Mouse (Mus musculus): ENCODE results near the gene C530008M17Rik. TPM values are rescaled to one million over a fixed set of nuclear protein-coding genes. Genes with fewer than 3 reads are reported as not detected.

Gene C530008M17Rik
- total and polyA plus RNA-seq, 3 experiments, result 3.2 to 10.6 TPM; not detected in 1

GRCm38 (mm10) chr5:76868693-76869286, 212.5 kb downstream of the C530008M17Rik start:
- Histone ChIP-seq H3K4me3 (ENCODE audit: control insufficient read depth in 1 of 2, insufficient read depth in 1 of 2, low read depth in 2 of 2, low read length in 2 of 2) (no peak overlapping the region), H3K27me3 (ENCODE audit: control insufficient read depth in 1 of 2, insufficient read depth in 2 of 2, low read length in 2 of 2) (no peaks in the 10 kb centered on the region), H3K79me2 (ENCODE audit: control insufficient read depth, insufficient read depth, low read length, poor library complexity) (no peaks in the 10 kb centered on the region), H3K36me3 (ENCODE audit: control insufficient read depth in 1 of 2, insufficient read depth in 2 of 2, low read length in 2 of 2) (no peaks in the 10 kb centered on the region), H3K4me1 (ENCODE audit: control insufficient read depth in 1 of 2, insufficient read depth in 2 of 2, low read length in 2 of 2) (no peaks in the 10 kb centered on the region), H3K9me3 (replicated peaks; ENCODE audit: insufficient read depth, low read length) (no peaks in the 10 kb centered on the region), H3K9ac (ENCODE audit: control insufficient read depth, low read depth, low read length, poor library complexity, severe bottlenecking) (no peak overlapping the region), H3K27ac (ENCODE audit: control insufficient read depth, low read depth, low read length) (no peak overlapping the region)
- TF ChIP-seq JUND (IDR thresholded peaks at IDR 0.05; ENCODE audit: low read depth, low read length), result no peak
- no peak for TF ChIP-seq RCOR1 (IDR thresholded peaks at IDR 0.05; ENCODE audit: low read depth, low read length)
- TF ChIP-seq CHD2 (IDR thresholded peaks at IDR 0.05; ENCODE audit: low read length), result no peak
- TF ChIP-seq MEF2A (IDR thresholded peaks at IDR 0.05; ENCODE audit: extremely low read depth, insufficient replicate concordance, low read depth, low read length, poor library complexity, severe bottlenecking), result no peak
- no peak for TF ChIP-seq MAZ (IDR thresholded peaks at IDR 0.05; ENCODE audit: low read depth, low read length)
- TF ChIP-seq ZC3H11A (IDR thresholded peaks at IDR 0.05; ENCODE audit: low read depth, low read length), result no peak
- TF ChIP-seq BHLHE40 (IDR thresholded peaks at IDR 0.05; ENCODE audit: borderline replicate concordance, low read depth, low read length), result no peak
- TF ChIP-seq POLR2A (IDR thresholded peaks at IDR 0.05; ENCODE audit: control insufficient read depth in 1 of 2, insufficient read depth in 1 of 2, low read depth in 1 of 2, low read length in 2 of 2, poor library complexity in 1 of 2), result no peak
- no peak for TF ChIP-seq USF2 (IDR thresholded peaks at IDR 0.05; ENCODE audit: borderline replicate concordance in 1 of 2, insufficient read depth in 1 of 2, low read depth in 1 of 2, low read length in 2 of 2)
- TF ChIP-seq ETS1 (IDR thresholded peaks at IDR 0.05; ENCODE audit: low read depth, low read length), result no peak
- TF ChIP-seq ZMIZ1 (IDR thresholded peaks at IDR 0.05; ENCODE audit: low read depth, low read length), result no peak
- TF ChIP-seq NRF1 (IDR thresholded peaks at IDR 0.05; ENCODE audit: insufficient read depth, low read depth, low read length, poor library complexity, severe bottlenecking), result no peak
- TF ChIP-seq ZNF384 (IDR thresholded peaks at IDR 0.05; ENCODE audit: low read depth, low read length), result no peak
- no peak for TF ChIP-seq USF1 (IDR thresholded peaks at IDR 0.05; ENCODE audit: low read depth, low read length)
- TF ChIP-seq SIN3A (IDR thresholded peaks at IDR 0.05; ENCODE audit: low read length), result no peak
- no peak for DNase-seq (ENCODE audit: low read depth, low spot score)

- Histone ChIP-seq H3K9ac (ENCODE audit: control insufficient read depth, low read depth, low read length, poor library complexity, severe bottlenecking) (no peak overlapping the region), H3K4me3 (ENCODE audit: control insufficient read depth in 1 of 2, insufficient read depth in 1 of 2, low read depth in 2 of 2, low read length in 2 of 2) (no peak overlapping the region)
These were observed 213.2 kb downstream of the C530008M17Rik start for GRCm38 (mm10) chr5:76869553-76869952.

More at GRCm38 (mm10) chr5:76869553-76869952, 213.2 kb downstream of the C530008M17Rik start:
- DNase-seq (ENCODE audit: low read depth, low spot score), result no peak
- H3K4me1 ChIP-seq (ENCODE audit: control insufficient read depth in 1 of 2, insufficient read depth in 2 of 2, low read length in 2 of 2), result no peaks in the 10 kb centered on the region
- TF ChIP-seq POLR2AphosphoS2 (IDR thresholded peaks at IDR 0.05; ENCODE audit: low read length) (no peak), HCFC1 (IDR thresholded peaks at IDR 0.05; ENCODE audit: low read depth, low read length) (no peak), POLR2A (IDR thresholded peaks at IDR 0.05; ENCODE audit: control insufficient read depth in 1 of 2, insufficient read depth in 1 of 2, low read depth in 1 of 2, low read length in 2 of 2, poor library complexity in 1 of 2) (no peak), MAX (IDR thresholded peaks at IDR 0.05; ENCODE audit: low read length) (no peak), RAD21 (IDR thresholded peaks at IDR 0.05; ENCODE audit: low read depth, low read length) (no peak), EP300 (IDR thresholded peaks at IDR 0.05; ENCODE audit: low read depth in 1 of 2, low read length in 2 of 2) (no peak), CHD2 (IDR thresholded peaks at IDR 0.05; ENCODE audit: low read length) (no peak), POLR2AphosphoS5 (IDR thresholded peaks at IDR 0.05; ENCODE audit: borderline replicate concordance, low read depth, low read length) (no peak), MYB (IDR thresholded peaks at IDR 0.05; ENCODE audit: low read depth, low read length) (no peak), KAT2A (conservative IDR thresholded peaks at IDR 0.05; ENCODE audit: low read depth, low read length) (no peak), TCF12 (IDR thresholded peaks at IDR 0.05; ENCODE audit: low read depth, low read length) (no peak), MXI1 (IDR thresholded peaks at IDR 0.05; ENCODE audit: low read depth, low read length) (no peak), RCOR1 (IDR thresholded peaks at IDR 0.05; ENCODE audit: low read depth, low read length) (no peak), JUND (IDR thresholded peaks at IDR 0.05; ENCODE audit: low read depth, low read length) (no peak), MAFK (IDR thresholded peaks at IDR 0.05; ENCODE audit: borderline replicate concordance, low read depth, low read length) (no peak)
- H3K9me3 ChIP-seq (replicated peaks; ENCODE audit: insufficient read depth, low read length), result no peaks in the 10 kb centered on the region
- H3K27me3 ChIP-seq (ENCODE audit: control insufficient read depth in 1 of 2, insufficient read depth in 2 of 2, low read length in 2 of 2), result no peaks in the 10 kb centered on the region
- no peaks in the 10 kb centered on the region for H3K36me3 ChIP-seq (ENCODE audit: control insufficient read depth in 1 of 2, insufficient read depth in 2 of 2, low read length in 2 of 2)
- H3K27ac ChIP-seq (ENCODE audit: control insufficient read depth, low read depth, low read length), result no peak overlapping the region
- H3K79me2 ChIP-seq (ENCODE audit: control insufficient read depth, insufficient read depth, low read length, poor library complexity), result no peaks in the 10 kb centered on the region
